Mouse (Mus musculus) stomach, postnatal 0 days (tissue): ENCODE results near the gene Prkg1. TPM values are rescaled to one million over a fixed set of nuclear protein-coding genes. Genes with fewer than 3 reads are reported as not detected.

Experiments
- ATAC-seq: fragments of 200-750 bp; cut with Nextera tagmentation; 2 replicates; pipeline ENCODE4 v1.8.0; 2017; ENCODE audit not compliant: low FRiP score, low TSS enrichment
- DNase-seq: peaks from one replicate; pipeline ENCODE4 v3.0.0-alpha.2; 2016; ENCODE audit warnings: low spot score
- H3K27ac ChIP-seq: fragments of 300-500 bp; sonication (generic); replicated peaks from 2 replicates; pipeline ENCODE4 v1.5.1; 2014; ENCODE audit warnings: mild to moderate bottlenecking, control low read depth
- H3K27me3 ChIP-seq: fragments of 300-500 bp; sonication (generic); 2 replicates; pipeline ENCODE4 v1.6.1; 2014; ENCODE audit warnings: low read length; ENCODE audit not compliant: control insufficient read depth, insufficient read depth
- H3K36me3 ChIP-seq: fragments of 300-500 bp; sonication (generic); 2 replicates; pipeline ENCODE4 v1.6.1; 2014; ENCODE audit warnings: low read length, mixed read lengths; ENCODE audit not compliant: control insufficient read depth, insufficient read depth
- H3K4me1 ChIP-seq: fragments of 300-500 bp; sonication (generic); replicated peaks from 2 replicates; pipeline ENCODE4 v1.6.1; 2014; ENCODE audit warnings: antibody characterized with exemption; ENCODE audit not compliant: control insufficient read depth, insufficient read depth
- H3K4me2 ChIP-seq: fragments of 300-500 bp; sonication (generic); replicated peaks from 2 replicates; pipeline ENCODE4 v1.6.1; 2014; ENCODE audit warnings: low read depth, mild to moderate bottlenecking, control low read depth, moderate library complexity
- H3K4me3 ChIP-seq: fragments of 300-500 bp; sonication (generic); 2 replicates; pipeline ENCODE4 v1.5.1; 2014; ENCODE audit warnings: low read depth, low read length, control low read depth
- H3K9ac ChIP-seq: fragments of 300-500 bp; sonication (generic); 2 replicates; pipeline ENCODE4 v1.6.1; 2014; ENCODE audit warnings: mild to moderate bottlenecking, low read length, control low read depth, mixed read lengths
- H3K9me3 ChIP-seq: fragments of 300-500 bp; sonication (generic); 2 replicates; pipeline ENCODE4 v1.6.1; 2016; ENCODE audit warnings: low read length; ENCODE audit not compliant: control insufficient read depth
- CTCF ChIP-seq: IDR thresholded peaks from 2 replicates; pipeline ENCODE4 v1.5.1; 2016; ENCODE audit warnings: antibody characterized with exemption, low read depth, mild to moderate bottlenecking, moderate library complexity
- EP300 ChIP-seq: optimal IDR thresholded peaks from 2 replicates; pipeline ENCODE3; 2016; ENCODE audit warnings: antibody characterized with exemption
- WGBS: fragments of 180-500 bp; shearing (Covaris S2); extraction: QIAGEN DNeasy Blood & Tissue Kit; methylation state at CpG from one replicate; pipeline ENCODE4 v1.1.7; 2014; 5-methylcytosine and 5-hydroxymethylcytosine counted together
- polyA plus RNA-seq: library from polyadenylated mRNA; unstranded; fragments of >200 nt; fragmentation: Nextera tagmentation; extraction: Ambion mirVana; gene quantifications from 2 replicates; pipeline ENCODE4 v1.2.1, GENCODE M21; 2015

Prkg1 gene
- polyA plus RNA-seq, 1 experiment from 2014 or later = 6.4 TPM

DNA sequence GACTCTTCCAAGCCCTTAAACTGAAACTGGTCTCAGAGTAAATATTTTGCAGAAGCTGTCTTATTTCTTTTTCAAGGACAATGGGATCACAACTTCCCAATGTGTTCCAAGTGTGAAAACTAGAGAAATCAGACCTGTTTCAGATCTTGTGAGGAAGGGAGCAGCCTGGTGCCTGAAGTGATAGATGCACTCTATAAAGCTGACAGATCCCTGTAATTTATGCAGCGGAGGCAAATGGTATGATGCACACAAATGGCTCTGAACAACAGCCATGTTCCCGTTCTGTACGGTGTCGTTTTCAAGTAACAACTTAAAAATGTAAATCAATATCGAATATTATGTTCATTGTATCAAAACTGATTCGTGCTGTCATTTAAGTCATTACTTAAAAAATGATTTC lies 1076.9 kb downstream of the Prkg1 start:
- no peak for DNase-seq
- Histone ChIP-seq H3K36me3 (no peaks in the 10 kb centered on the region), H3K9me3 (no peaks in the 10 kb centered on the region), H3K4me2 (no peak overlapping the region), H3K4me3 (no peak overlapping the region), H3K27me3 (no peaks in the 10 kb centered on the region), H3K27ac (no peak overlapping the region), H3K9ac (no peak overlapping the region), H3K4me1 (no peaks in the 10 kb centered on the region)
- TF ChIP-seq CTCF (no peak), EP300 (no peak)
- no peak for ATAC-seq
- WGBS = 77% methylated on average over 6 of the region's 6 CpGs

DNA sequence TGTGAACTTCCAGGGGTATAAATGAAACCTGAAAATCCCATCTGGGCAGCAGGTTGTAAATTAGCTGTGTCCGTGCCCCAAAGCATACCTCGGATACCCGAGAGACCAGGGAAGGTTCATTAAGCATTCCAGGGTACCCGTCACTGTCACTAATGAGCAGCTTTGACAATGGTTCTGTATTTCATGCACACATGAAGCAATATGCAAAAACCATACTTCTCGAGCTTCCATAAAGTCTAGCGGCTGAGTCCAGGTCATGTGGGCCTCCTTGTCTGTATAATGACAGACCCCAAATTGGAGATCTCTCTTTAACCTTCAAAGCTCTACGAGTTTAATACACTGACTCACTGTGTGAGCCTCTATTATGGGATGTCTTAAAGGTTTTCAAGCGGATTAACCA lies 1088.5 kb downstream of the Prkg1 start:
- H3K4me2 ChIP-seq = no peak overlapping the region
- H3K36me3 ChIP-seq = no peaks in the 10 kb centered on the region
- WGBS = 86% methylated on average over 8 of the region's 8 CpGs
- no peak overlapping the region for H3K4me3 ChIP-seq
- ATAC-seq (no peak), DNase-seq (no peak)
- H3K9ac ChIP-seq = no peak overlapping the region
- no peak overlapping the region for H3K27ac ChIP-seq
- no peaks in the 10 kb centered on the region for H3K4me1 ChIP-seq
- H3K9me3 ChIP-seq = no peaks in the 10 kb centered on the region
- H3K27me3 ChIP-seq = no peaks in the 10 kb centered on the region
- TF ChIP-seq CTCF (no peak), EP300 (no peak)

DNA sequence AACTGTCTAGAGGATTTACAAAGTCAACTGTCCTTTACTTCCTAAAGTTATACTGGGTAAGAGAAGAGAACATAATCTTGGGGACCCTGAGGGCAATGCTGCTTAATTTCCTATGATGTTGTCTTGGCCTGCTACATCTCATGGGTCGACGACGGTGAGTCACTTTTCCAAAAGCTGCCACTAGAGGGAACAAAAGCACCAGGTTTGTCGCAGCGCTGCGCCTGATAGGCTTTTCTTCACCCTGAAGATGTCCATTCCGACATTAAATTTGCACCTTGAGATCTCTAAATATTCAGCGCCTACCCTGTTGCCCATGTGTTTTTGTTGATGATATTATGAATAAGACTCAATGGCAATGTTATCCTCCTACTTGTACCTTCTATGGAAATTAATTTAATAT lies 1100.6 kb downstream of the Prkg1 start:
- Histone ChIP-seq H3K4me2 (no peak overlapping the region), H3K27me3 (no peaks in the 10 kb centered on the region), H3K9ac (no peak overlapping the region), H3K36me3 (no peaks in the 10 kb centered on the region), H3K4me3 (no peak overlapping the region), H3K9me3 (no peaks in the 10 kb centered on the region), H3K27ac (no peak overlapping the region), H3K4me1 (no peaks in the 10 kb centered on the region)
- WGBS = 6% methylated on average over 8 of the region's 8 CpGs
- DNase-seq (peak; percentile 62), ATAC-seq (no peak)
- TF ChIP-seq EP300 (no peak), CTCF (peak; percentile 87)

DNA sequence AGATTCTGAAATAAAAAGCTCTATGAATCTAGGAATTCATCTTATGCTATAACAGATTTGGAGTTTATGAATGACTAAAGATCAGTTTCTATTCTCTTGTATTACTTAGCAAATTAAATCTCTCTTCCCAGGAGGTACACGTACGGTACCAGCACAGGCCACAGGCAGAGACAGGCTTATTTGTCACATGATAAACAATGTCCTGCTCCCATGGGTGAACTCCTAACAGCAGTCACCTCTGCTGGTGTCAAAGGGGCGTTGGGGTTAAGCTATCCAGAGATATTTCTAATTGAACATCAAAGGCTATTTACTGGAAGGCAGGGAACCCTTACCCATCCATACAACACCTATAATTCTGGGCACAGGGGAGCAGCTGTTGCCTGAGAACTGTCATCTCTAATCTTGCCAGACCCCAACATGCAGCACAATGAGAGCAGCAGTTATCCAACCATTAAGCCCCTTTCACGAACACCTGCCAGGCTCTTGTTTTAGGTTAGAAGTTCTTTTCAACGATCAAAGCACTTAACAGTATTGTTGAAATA lies 1122.1 kb downstream of the Prkg1 start:
- Histone ChIP-seq H3K27me3 (no peaks in the 10 kb centered on the region), H3K4me1 (no peaks in the 10 kb centered on the region), H3K9me3 (no peaks in the 10 kb centered on the region), H3K4me3 (no peak overlapping the region), H3K4me2 (no peak overlapping the region), H3K27ac (no peak overlapping the region), H3K36me3 (no peaks in the 10 kb centered on the region), H3K9ac (no peak overlapping the region)
- no peak for DNase-seq
- 46% methylated on average over 5 of the region's 5 CpGs for WGBS
- ATAC-seq = no peak
- TF ChIP-seq CTCF (no peak), EP300 (no peak)

DNA sequence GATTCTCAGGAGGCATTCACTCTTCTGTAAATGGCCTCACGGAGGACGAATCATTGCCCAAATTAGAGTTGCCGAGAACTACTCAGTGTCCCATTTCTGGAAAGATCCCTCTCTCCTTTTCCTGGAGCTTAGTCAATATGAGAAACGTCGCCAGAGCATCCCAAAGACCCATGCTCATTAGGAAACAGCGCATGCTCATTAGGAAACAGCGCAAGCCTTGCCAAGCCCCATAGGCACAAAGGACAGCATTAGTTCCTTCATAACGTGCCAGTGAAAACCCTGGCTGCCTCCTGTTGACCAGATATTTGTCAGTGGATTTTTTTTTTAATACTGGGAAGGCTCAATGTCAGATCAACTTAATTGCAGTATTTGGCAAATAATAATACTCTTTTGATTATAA lies 1127.4 kb downstream of the Prkg1 start:
- 84% methylated on average over 8 of the region's 8 CpGs for WGBS
- ATAC-seq = no peak

DNA sequence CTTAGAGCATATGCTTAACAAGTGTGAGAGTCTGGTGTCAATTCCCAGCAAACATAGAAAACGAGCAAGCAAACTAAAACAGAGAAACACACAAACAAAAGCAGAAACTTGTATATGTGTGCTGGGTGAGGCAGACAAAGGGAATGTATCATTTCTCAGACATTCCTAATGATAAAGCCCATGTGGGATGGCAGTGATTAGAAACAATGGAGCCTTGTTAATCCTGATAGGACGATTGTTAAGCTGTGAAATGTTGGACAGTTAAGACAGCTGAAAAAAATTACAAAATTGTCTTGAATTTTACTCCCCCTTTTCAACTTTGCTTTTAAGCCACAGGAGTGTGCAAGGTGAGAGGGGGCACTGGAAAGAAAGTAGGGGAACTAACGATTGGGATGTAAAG lies 1133.8 kb downstream of the Prkg1 start:
- 43% methylated on average over 3 of the region's 3 CpGs for WGBS
- no peak overlapping the region for H3K9ac ChIP-seq
- no peaks in the 10 kb centered on the region for H3K9me3 ChIP-seq
- DNase-seq (no peak), ATAC-seq (no peak)
- no peak overlapping the region for H3K4me3 ChIP-seq
- H3K27me3 ChIP-seq = no peaks in the 10 kb centered on the region
- H3K4me1 ChIP-seq = no peaks in the 10 kb centered on the region
- TF ChIP-seq CTCF = no peak
- TF ChIP-seq EP300 = no peak
- H3K27ac ChIP-seq = no peak overlapping the region
- no peaks in the 10 kb centered on the region for H3K36me3 ChIP-seq
- no peak overlapping the region for H3K4me2 ChIP-seq

More for the DNA sequence above, 1127.4 kb downstream of the Prkg1 start:
- Histone ChIP-seq H3K4me1 (no peaks in the 10 kb centered on the region), H3K36me3 (no peaks in the 10 kb centered on the region), H3K9me3 (no peaks in the 10 kb centered on the region), H3K27ac (no peak overlapping the region), H3K4me2 (no peak overlapping the region), H3K27me3 (no peaks in the 10 kb centered on the region), H3K4me3 (no peak overlapping the region), H3K9ac (no peak overlapping the region)
- no peak for DNase-seq
- TF ChIP-seq EP300 (no peak), CTCF (no peak)
